Mouse (Mus musculus) ovary, postnatal 10 days (tissue): ENCODE measurements around the gene Crlf1.

Experiments
- DNase-seq: peaks from one replicate; pipeline ENCODE4 v3.0.0; 2022; ENCODE audit warnings: low spot score

Gene Crlf1

DNA sequence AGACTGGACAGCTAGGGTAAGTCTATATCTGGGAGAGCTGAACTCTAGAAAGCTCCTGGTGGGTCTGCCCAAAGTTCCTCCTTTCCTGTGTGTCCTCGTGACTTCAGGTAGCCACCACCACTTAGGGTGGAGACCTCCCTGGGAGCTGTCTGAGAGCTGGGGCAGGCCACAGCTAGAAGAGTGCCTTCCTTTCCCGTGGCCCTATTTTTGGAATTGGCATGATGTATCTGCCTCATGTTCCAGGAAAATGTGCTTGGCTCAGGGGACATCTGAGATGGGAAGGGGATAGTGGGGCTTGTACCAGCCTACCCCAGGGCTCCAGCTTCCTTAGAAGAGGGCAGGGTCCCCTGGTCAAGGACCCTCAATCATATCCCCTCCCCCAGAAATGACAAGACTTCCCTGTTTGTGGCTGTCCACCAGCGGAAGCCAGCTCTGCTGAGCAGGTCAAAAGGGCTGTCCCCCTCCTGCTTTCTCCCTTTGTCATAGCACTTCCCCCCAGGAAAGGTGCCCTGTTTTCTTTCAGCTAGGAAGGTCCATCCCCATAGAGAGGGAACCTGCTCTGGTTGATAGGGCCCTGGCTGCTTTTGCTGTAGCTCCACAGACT lies 58.7 kb downstream of the Crlf1 start:
- no peak for DNase-seq

- no peak for DNase-seq
Observed at GRCm38 (mm10) chr8:70552836-70553235, 59.9 kb downstream of the Crlf1 start.
